Mouse (Mus musculus) kidney, embryonic 15.5 days (tissue): Measurements from ENCODE around the gene Gipr. TPM values are rescaled to one million over a fixed set of nuclear protein-coding genes. Genes with fewer than 3 reads are reported as not detected.

ENCODE experiments used
- ATAC-seq: fragments of 200-750 bp; cut with Nextera tagmentation; replicated peaks from 2 replicates; pipeline ENCODE4 v1.8.0; 2017; ENCODE audit warnings: moderate TSS enrichment; ENCODE audit not compliant: low FRiP score
- H3K27ac ChIP-seq: fragments of 300-500 bp; sonication (generic); 2 replicates; pipeline ENCODE4 v1.5.1; 2015; ENCODE audit warnings: mild to moderate bottlenecking, inconsistent platforms
- H3K27me3 ChIP-seq: fragments of 300-500 bp; sonication (generic); 2 replicates; pipeline ENCODE4 v1.6.1; 2015; ENCODE audit warnings: inconsistent platforms
- H3K36me3 ChIP-seq: fragments of 300-500 bp; sonication (generic); 2 replicates; pipeline ENCODE4 v1.6.1; 2015; ENCODE audit warnings: inconsistent platforms
- H3K4me1 ChIP-seq: fragments of 300-500 bp; sonication (generic); 2 replicates; pipeline ENCODE4 v1.6.1; 2015; ENCODE audit warnings: inconsistent platforms
- H3K4me2 ChIP-seq: fragments of 300-500 bp; sonication (generic); 2 replicates; pipeline ENCODE4 v1.6.1; 2015; ENCODE audit warnings: moderate library complexity, mild to moderate bottlenecking, inconsistent platforms
- H3K4me3 ChIP-seq: fragments of 300-500 bp; sonication (generic); replicated peaks from 2 replicates; pipeline ENCODE4 v1.5.1; 2015; ENCODE audit warnings: mild to moderate bottlenecking, inconsistent platforms
- H3K9ac ChIP-seq: fragments of 300-500 bp; sonication (generic); 2 replicates; pipeline ENCODE4 v1.6.1; 2015; ENCODE audit warnings: mild to moderate bottlenecking, inconsistent platforms
- H3K9me3 ChIP-seq: fragments of 300-500 bp; sonication (generic); replicated peaks from 2 replicates; pipeline ENCODE4 v1.6.1; 2016; ENCODE audit warnings: inconsistent platforms
- WGBS: fragments of 180-500 bp; shearing (Covaris S2); methylation state at CpG from one replicate; pipeline ENCODE4 v1.1.7; 2015; ENCODE audit warnings: mixed read lengths; 5-methylcytosine and 5-hydroxymethylcytosine counted together
- polyA plus RNA-seq: library from polyadenylated mRNA; unstranded; fragments of >200 nt; fragmentation: Nextera tagmentation; extraction: Ambion mirVana; gene quantifications from 2 replicates; pipeline ENCODE4 v1.2.1, GENCODE M21; 2015

Gipr gene
- polyA plus RNA-seq, 1 experiment from 2014 or later = 1.0 TPM

DNA sequence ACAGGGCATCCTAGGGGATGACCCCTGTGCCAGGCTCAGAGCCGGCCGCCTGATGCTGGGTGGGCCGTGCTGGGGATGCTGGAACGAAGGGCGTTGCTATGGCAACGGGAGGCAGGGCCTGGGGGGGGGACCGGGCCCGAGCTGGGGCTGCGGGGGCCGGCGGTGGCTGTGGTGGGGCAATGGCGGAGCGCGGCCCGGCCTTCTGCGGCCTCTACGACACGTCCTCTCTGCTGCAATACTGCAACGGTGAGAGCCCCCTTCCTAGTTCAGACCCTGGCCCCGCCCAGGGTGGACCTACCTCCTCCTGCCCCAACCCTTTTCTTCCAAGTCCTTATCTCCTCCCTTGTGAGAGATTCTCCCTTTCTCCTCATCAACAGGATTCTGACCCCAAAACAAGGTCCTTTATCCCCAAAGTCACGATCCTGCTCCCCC lies 10.6 kb upstream of the Gipr start:
- Histone ChIP-seq H3K9ac (no peak overlapping the region), H3K27me3 (peaks cover 66% of the 10 kb centered on the region), H3K4me1 (peaks cover 63% of the 10 kb centered on the region), H3K9me3 (peaks cover 5% of the 10 kb centered on the region; the same call in 1 of the 2 replicates), H3K4me3 (peak overlapping the region; percentile 30), H3K27ac (no peak overlapping the region), H3K36me3 (no peaks in the 10 kb centered on the region), H3K4me2 (peak overlapping the region; percentile 49)
- ATAC-seq = no peak
- 6% methylated on average over 19 of the region's 21 CpGs for WGBS

DNA sequence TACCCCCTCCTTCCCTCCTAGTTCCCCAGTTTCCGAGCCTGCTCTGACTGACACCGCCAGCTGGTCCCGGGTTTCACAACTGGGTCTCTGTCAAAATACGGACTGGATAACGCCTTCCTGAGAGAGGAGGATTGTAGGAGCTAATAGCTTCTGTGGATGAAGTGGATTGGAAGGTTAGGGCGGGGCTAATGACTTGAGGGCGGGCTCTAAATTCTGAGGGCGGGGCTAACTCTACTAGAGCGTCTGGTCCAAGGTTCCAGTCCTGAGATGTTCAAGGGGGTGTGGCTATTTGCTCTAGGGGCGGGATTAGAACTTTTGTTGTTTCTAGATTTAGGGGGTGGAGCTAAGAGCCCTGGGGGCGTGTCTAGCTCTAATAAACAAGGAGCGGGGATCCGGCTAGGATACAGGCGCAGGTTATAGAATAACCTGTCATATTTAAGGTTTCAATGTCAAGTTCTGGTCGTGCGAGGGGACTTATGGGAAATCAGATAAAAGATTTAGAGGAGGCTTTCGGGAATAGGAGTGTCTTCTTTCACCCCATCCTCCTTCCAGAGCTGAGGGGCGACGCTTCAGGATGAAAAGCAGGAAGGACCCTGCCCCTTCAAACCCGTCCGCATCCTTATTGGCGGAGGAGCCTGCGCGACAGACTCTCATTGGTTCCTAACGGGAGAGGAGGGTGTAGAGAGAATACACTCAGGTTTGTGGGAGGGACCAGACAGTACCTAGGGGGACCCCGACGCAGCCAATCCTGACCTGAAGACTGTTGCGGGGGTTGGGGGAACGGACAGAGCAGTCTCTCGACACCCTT lies 10.0 kb upstream of the Gipr start, which contains the start of gene Eml2:
Eml2 (plus strand) TSS at position 714 of the 808 bp plus-strand sequence.
- Histone ChIP-seq H3K27me3 (peaks cover 66% of the 10 kb centered on the region), H3K9ac (no peak within 1 kb of the TSS), H3K4me1 (peaks cover 59% of the 10 kb centered on the region), H3K4me2 (peak within 1 kb of the TSS; percentile 49), H3K4me3 (peak within 1 kb of the TSS; percentile 30), H3K36me3 (no peaks in the 10 kb centered on the region), H3K9me3 (peaks cover 5% of the 10 kb centered on the region; the same call in 1 of the 2 replicates), H3K27ac (no peak within 1 kb of the TSS)
- ATAC-seq = no peak; the same call in 1 of the 2 replicates
- 2% methylated on average over 30 of the region's 30 CpGs for whole genome bisulfite sequencing

DNA sequence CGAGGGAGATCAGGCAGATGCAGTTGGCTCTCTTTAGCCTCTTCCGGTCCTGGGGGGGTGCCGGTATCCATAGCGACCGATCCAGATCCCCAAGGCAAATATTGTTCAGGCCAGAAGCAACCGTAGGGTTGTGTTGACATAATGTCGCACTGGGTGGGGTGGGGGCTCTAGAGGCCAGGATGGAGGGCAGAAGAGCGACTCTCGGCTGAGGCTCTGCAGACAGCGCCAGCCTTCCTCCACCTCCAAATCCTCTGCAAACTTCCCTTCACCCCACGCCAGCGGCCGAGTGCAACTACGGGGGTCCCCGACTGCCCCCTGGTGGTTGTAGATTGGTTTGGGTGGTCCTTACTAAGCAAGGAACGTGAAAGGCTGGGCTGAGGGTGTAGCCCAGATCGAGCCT lies 6.9 kb upstream of the Gipr start:
- H3K4me1 ChIP-seq = peaks cover 49% of the 10 kb centered on the region
- ATAC-seq = peak; percentile 52
- 3% methylated on average over 17 of the region's 17 CpGs for WGBS
- H3K4me3 ChIP-seq = peak overlapping the region; percentile 36
- H3K36me3 ChIP-seq = no peaks in the 10 kb centered on the region
- H3K27ac ChIP-seq = peak overlapping the region; percentile 64
- H3K9me3 ChIP-seq = no peaks in the 10 kb centered on the region
- peak overlapping the region; percentile 71 for H3K4me2 ChIP-seq
- no peak overlapping the region for H3K9ac ChIP-seq
- peaks cover 41% of the 10 kb centered on the region for H3K27me3 ChIP-seq

DNA sequence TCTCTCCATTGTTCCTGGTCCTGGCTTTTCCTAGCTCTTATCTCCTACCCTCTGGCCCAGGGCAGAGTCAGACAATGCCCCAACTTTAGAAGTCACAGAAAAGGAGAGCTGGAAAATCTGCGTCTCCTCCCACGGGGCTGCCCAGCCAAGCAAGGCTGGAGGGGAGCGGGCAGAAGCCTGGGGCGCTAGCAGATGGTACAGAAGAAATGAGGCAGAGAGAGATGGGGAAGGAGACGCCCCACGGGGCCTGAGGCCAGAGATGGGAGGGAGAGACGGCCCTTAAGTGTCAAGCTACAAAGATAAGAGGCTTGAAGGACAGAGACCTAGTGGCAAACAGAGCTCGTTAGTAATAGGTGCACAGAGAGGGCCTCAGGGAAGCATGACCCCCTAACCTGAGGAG lies 5.9 kb upstream of the Gipr start:
- ATAC-seq = no peak
- Histone ChIP-seq H3K9me3 (no peaks in the 10 kb centered on the region), H3K36me3 (no peaks in the 10 kb centered on the region), H3K4me2 (no peak overlapping the region), H3K27me3 (peaks cover 31% of the 10 kb centered on the region), H3K4me3 (no peak overlapping the region), H3K9ac (no peak overlapping the region), H3K4me1 (peaks cover 46% of the 10 kb centered on the region), H3K27ac (peak overlapping the region; percentile 64)
- WGBS = 29% methylated on average over 8 of the region's 8 CpGs

DNA sequence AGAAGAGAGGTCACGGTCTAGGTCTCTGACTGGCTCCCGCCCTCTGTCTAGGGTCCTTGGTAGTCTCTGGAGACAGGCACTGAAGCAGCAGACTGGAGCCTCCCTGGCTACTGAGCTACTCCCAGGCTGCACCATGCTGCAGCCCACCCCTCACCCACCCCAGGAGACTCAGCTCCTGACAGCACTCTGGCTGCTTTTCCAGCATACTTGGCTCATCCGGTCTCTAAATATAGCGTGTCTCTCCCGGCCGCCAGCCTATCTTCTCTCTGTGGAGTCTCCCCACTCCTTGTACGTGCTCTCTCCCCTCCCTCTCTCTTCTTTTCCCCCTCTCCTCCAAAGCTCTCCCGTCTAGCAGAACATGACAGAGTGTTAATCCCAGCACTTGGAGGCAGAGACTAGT lies 4.2 kb upstream of the Gipr start:
- Histone ChIP-seq H3K9ac (no peak overlapping the region), H3K4me2 (no peak overlapping the region), H3K4me1 (peaks cover 41% of the 10 kb centered on the region), H3K9me3 (no peaks in the 10 kb centered on the region), H3K36me3 (no peaks in the 10 kb centered on the region), H3K27ac (peak overlapping the region; percentile 41; the same call in 1 of the 2 replicates), H3K4me3 (no peak overlapping the region), H3K27me3 (peaks cover 24% of the 10 kb centered on the region)
- WGBS = 56% methylated on average over 8 of the region's 8 CpGs
- ATAC-seq = peak; percentile 26; the same call in 1 of the 2 replicates

DNA sequence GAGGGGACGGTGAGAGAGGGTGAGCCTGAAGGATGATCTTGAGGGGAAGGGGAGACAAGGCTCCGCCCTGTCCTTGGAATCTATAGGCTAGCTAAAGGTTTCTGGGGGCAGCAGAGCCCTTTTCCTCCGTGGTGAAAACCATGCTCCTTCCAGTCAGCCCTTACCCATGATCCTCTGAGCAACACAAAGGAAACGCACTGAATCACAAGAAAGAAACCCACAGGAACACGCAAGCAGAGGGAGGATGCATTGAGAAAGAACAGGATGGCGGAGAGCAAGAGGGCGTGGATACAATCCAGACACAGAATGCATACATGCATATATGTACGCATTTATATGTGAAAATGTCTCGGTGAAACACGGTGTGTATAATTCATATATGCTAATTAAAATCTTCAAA lies 3.6 kb upstream of the Gipr start:
- Histone ChIP-seq H3K27me3 (peaks cover 25% of the 10 kb centered on the region), H3K9ac (no peak overlapping the region), H3K27ac (0 out of 2 replicates have a peak overlapping the region, but pooled peaks have one; percentile 41), H3K4me2 (no peak overlapping the region), H3K36me3 (no peaks in the 10 kb centered on the region), H3K4me3 (no peak overlapping the region), H3K4me1 (peaks cover 48% of the 10 kb centered on the region), H3K9me3 (no peaks in the 10 kb centered on the region)
- ATAC-seq = no peak
- 56% methylated on average over 10 of the region's 10 CpGs for WGBS

DNA sequence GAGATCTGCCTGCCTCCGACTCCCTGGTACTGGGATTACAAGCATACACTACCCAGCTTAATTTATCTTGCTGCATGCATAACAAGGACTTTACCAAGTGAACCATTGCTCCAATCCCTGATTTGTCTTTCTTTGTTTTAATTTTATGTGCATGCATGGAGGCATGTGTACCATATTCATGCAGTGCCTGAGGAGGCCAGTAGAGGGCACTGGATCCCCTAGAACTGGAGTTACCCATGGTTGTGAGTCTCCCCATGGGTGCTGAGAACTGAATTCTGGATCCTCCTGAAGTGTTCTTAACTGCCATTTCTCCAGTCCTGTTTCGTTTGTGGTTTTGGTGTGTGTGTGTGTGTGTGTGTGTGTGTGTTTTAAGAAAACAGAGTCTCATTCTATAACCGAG lies 1.1 kb upstream of the Gipr start:
- no peak overlapping the region for H3K4me3 ChIP-seq
- no peak for ATAC-seq

DNA sequence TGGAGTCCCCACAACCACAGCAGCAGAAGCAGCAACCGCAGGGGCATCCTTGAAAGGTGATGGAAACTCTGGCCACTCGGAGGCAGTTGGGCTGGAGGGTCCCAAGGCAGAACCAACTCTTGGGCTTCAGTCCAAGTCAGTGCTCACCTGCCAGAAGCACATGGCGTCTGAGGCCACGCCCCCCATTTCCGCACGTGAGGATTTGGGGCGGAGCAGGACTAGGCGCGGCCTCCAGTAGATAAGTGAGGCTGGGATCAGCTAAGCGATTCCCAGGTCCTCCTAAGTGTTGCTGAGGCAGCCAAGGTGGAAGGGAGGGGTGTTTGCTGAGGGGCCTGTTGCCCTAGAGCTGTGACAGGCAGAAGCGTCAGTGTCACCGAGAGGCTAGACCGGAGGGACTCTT lies 949 bp downstream of the Gipr start:
- 1% methylated on average over 13 of the region's 13 CpGs for WGBS
- peaks cover 40% of the 10 kb centered on the region for H3K4me1 ChIP-seq
- no peak for ATAC-seq
- H3K27me3 ChIP-seq = peaks cover 47% of the 10 kb centered on the region
- no peaks in the 10 kb centered on the region for H3K36me3 ChIP-seq
- no peak overlapping the region for H3K9ac ChIP-seq
- peak overlapping the region; percentile 25 for H3K4me3 ChIP-seq
- H3K27ac ChIP-seq = no peak overlapping the region
- H3K9me3 ChIP-seq = no peaks in the 10 kb centered on the region
- H3K4me2 ChIP-seq = peak overlapping the region; percentile 51

More for the DNA sequence above, 1.1 kb upstream of the Gipr start:
- Histone ChIP-seq H3K27ac (no peak overlapping the region), H3K36me3 (no peaks in the 10 kb centered on the region), H3K4me1 (peaks cover 45% of the 10 kb centered on the region), H3K27me3 (peaks cover 35% of the 10 kb centered on the region), H3K4me2 (no peak overlapping the region), H3K9ac (no peak overlapping the region), H3K9me3 (no peaks in the 10 kb centered on the region)
- 83% methylated on average over 3 of the region's 3 CpGs for WGBS

DNA sequence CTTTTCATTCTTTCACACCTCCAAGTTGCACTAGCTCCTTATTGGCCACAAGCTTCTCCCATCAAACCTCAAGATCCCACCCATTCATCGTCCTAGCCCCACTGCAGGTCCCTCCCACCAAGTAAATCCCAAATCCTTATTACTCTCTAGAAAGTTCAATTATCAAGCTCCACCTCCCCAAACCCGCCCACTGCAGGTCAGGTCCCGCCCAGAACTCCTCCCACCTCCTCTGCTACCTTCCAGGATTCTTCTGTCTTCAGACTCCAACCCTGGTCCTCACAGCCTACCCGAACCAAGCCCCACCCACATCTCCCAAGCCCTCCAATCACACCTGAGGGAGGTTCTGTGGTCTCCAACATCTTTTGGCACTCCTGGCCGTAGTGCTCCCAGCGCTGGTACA lies 1.7 kb downstream of the Gipr start:
- WGBS = 1% methylated on average over 6 of the region's 6 CpGs
- H3K9ac ChIP-seq = no peak overlapping the region
- H3K27me3 ChIP-seq = peaks cover 55% of the 10 kb centered on the region
- H3K9me3 ChIP-seq = no peaks in the 10 kb centered on the region
- peak overlapping the region; percentile 25 for H3K4me3 ChIP-seq
- ATAC-seq = peak; percentile 77
- H3K27ac ChIP-seq = no peak overlapping the region
- peak overlapping the region; percentile 51 for H3K4me2 ChIP-seq
- no peaks in the 10 kb centered on the region for H3K36me3 ChIP-seq
- peaks cover 42% of the 10 kb centered on the region for H3K4me1 ChIP-seq

DNA sequence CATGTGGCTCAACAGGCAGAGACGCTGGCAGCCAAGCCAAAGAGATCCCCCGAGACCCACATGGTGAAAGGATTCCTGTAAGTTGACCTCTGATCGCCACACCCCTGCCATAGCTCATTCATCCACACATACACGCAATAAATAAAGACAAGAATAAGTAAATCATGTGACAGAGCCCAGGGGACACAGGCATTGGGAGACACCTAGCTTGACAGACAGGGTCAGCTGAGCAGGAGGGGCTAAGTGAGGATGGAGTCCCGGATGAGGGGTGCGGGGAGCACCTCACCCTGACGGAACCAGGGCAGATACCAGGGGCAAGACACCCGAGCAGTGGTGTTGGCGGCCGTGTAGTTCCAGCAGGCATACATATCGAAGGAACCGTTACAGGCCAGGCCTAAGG lies 2.2 kb downstream of the Gipr start:
- ATAC-seq = no peak; the same call in 1 of the 2 replicates
- Histone ChIP-seq H3K9me3 (no peaks in the 10 kb centered on the region), H3K4me1 (peaks cover 43% of the 10 kb centered on the region), H3K27me3 (peaks cover 59% of the 10 kb centered on the region), H3K27ac (no peak overlapping the region), H3K4me3 (peak overlapping the region; percentile 25), H3K36me3 (no peaks in the 10 kb centered on the region), H3K4me2 (peak overlapping the region; percentile 51), H3K9ac (no peak overlapping the region)
- 21% methylated on average over 12 of the region's 12 CpGs for WGBS

DNA sequence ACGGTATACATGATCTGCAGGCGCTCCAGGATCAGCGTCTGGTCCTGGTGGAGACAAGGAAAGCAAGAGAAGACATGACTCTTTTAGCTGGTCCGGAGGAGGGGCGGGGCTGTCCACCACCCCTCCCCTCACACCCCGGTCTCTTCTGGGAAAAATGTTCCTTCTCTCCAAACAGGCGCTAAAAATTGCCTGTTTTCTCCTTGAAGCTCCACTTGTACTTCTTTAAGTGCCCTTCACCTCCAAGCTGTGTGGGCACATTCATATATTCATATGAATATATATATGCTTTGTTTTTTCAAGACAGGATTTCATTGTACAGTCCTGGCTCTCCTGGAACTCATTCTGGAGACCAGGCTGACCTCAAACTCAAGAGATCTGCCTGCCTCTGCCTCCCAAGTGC lies 3.0 kb downstream of the Gipr start:
- no peak overlapping the region for H3K9ac ChIP-seq
- H3K4me3 ChIP-seq = no peak overlapping the region
- H3K4me1 ChIP-seq = peaks cover 43% of the 10 kb centered on the region
- H3K27me3 ChIP-seq = peaks cover 62% of the 10 kb centered on the region
- ATAC-seq = no peak
- no peaks in the 10 kb centered on the region for H3K9me3 ChIP-seq
- H3K36me3 ChIP-seq = no peaks in the 10 kb centered on the region
- no peak overlapping the region for H3K27ac ChIP-seq
- no peak overlapping the region for H3K4me2 ChIP-seq
- WGBS = 77% methylated on average over 7 of the region's 7 CpGs

DNA sequence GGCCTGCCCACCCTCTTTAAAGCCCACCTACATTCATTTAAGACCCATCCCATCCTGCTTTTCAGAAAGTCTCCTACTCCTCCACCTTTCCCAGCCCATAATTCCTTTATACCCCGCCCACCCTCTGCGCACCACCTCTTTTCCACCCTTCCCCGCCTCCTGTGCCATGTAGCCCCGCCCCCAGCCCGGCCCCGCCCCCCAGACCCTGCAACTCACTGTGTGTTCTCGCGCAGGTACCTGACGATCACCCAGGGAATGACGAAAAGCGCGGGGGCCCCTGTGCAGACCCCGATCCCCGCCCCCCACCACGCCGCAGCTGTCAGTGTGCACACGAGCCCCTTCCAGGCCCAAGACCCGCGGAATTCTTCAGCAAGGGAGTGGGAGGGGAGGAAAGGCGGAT lies 5.8 kb downstream of the Gipr start:
- H3K27ac ChIP-seq = no peak overlapping the region
- peak overlapping the region; percentile 46 for H3K4me3 ChIP-seq
- H3K9ac ChIP-seq = peak overlapping the region; percentile 56
- 3% methylated on average over 20 of the region's 20 CpGs for WGBS
- peak overlapping the region; percentile 85 for H3K4me2 ChIP-seq
- ATAC-seq = peak; percentile 50
- no peaks in the 10 kb centered on the region for H3K36me3 ChIP-seq
- peaks cover 58% of the 10 kb centered on the region for H3K4me1 ChIP-seq
- no peaks in the 10 kb centered on the region for H3K9me3 ChIP-seq
- peaks cover 53% of the 10 kb centered on the region for H3K27me3 ChIP-seq
